Mouse (Mus musculus) kidney, adult 2 months (tissue): ENCODE measurements around the gene Pter.

Source experiments
- CTCF ChIP-seq: fragments of 200-500 bp; conservative IDR thresholded peaks from 2 replicates; pipeline ENCODE4 v1.5.1; 2011; ENCODE audit warnings: low read depth, mild to moderate bottlenecking, control low read depth, low read length, moderate library complexity, mixed read lengths; ENCODE audit not compliant: insufficient read depth, insufficient read length
- POLR2A ChIP-seq: fragments of 200-500 bp; IDR thresholded peaks from one replicate; pipeline ENCODE4 v1.6.1; 2011; ENCODE audit warnings: low read depth, low read length, control low read depth

DNA sequence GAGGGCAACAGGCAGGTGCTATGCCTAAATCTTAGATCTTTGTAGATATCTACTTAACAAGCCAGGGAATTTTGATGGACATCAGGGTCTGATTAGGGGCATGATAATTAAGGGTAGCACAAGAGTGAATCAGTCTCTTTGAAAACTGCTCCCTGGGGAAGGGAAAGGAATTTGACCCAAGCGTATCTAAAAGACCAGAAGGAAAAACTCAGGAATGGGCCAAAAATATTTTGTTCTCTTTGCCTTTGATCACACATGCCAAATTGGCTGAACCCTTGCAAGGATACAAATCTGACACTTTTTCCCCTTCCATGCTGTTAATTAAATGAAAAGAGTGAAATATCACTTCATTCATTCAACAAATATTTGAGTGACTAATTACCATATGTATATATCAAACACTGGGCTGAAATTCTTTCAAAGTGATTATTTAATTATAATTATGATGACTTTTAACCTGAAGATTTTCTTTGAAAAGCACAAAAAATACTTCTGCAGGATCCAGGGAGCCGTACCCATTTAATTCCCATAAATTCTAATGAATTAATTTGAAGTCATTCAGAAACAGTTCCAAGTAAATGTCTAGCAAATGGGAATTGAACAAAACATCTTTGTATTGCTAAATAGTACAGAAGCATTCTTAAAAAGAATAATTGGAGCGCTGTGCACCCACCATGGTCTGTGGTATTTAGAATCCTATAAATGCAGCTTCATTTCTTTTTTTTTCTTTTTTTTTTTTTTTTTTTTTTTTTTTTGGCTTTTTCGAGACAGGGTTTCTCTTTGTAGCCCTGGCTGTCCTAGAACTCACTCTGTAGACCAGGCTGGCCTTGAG, 61.3 kb downstream of the Pter start:
- no peak for TF ChIP-seq POLR2A
- TF ChIP-seq CTCF: no peak
